Mouse (Mus musculus) midbrain, postnatal 0 days (tissue): Measurements from ENCODE around the gene Gm10912. TPM values are rescaled to one million over a fixed set of nuclear protein-coding genes. Genes with fewer than 3 reads are reported as not detected.
"Not testable (repeated sequence)": the region's sequence is repeated elsewhere in the genome, so short reads cannot be mapped to it uniquely, and the experiment has no call there.

ENCODE experiments used
- ATAC-seq: fragments of 200-750 bp; cut with Nextera tagmentation; 2 replicates; pipeline ENCODE4 v1.8.0; 2017; ENCODE audit warnings: moderate number of reproducible peaks, mild to moderate bottlenecking, moderate TSS enrichment, moderate library complexity; ENCODE audit not compliant: low FRiP score
- DNase-seq: peaks from one replicate; pipeline ENCODE4 v3.0.0-alpha.2; 2015; ENCODE audit warnings: low spot score
- H3K27ac ChIP-seq: fragments of 300-500 bp; sonication (generic); 2 replicates; pipeline ENCODE4 v1.5.1; 2014; ENCODE audit warnings: low read depth, mild to moderate bottlenecking, low read length, mixed read lengths
- H3K27me3 ChIP-seq: fragments of 300-500 bp; sonication (generic); 2 replicates; pipeline ENCODE4 v1.6.1; 2014; ENCODE audit warnings: low read length, control low read depth, mixed read lengths; ENCODE audit not compliant: insufficient read depth
- H3K36me3 ChIP-seq: fragments of 300-500 bp; sonication (generic); 2 replicates; pipeline ENCODE4 v1.6.1; 2014; ENCODE audit warnings: low read length, control low read depth, mixed read lengths; ENCODE audit not compliant: insufficient read depth
- H3K4me1 ChIP-seq: fragments of 300-500 bp; sonication (generic); 2 replicates; pipeline ENCODE4 v1.6.1; 2014; ENCODE audit warnings: mild to moderate bottlenecking, control low read depth, antibody characterized with exemption, low read length, mixed read lengths; ENCODE audit not compliant: insufficient read depth
- H3K4me2 ChIP-seq: fragments of 300-500 bp; sonication (generic); 2 replicates; pipeline ENCODE4 v1.6.1; 2014; ENCODE audit warnings: low read depth, mild to moderate bottlenecking, low read length, mixed read lengths; ENCODE audit not compliant: poor library complexity, severe bottlenecking
- H3K4me3 ChIP-seq: fragments of 300-500 bp; sonication (generic); 2 replicates; pipeline ENCODE4 v1.5.1; 2014; ENCODE audit warnings: low read depth, mild to moderate bottlenecking, low read length, moderate library complexity
- H3K9ac ChIP-seq: fragments of 300-500 bp; sonication (generic); replicated peaks from 2 replicates; pipeline ENCODE4 v1.6.1; 2014; ENCODE audit warnings: mild to moderate bottlenecking, low read length, moderate library complexity, mixed read lengths; ENCODE audit not compliant: poor library complexity, severe bottlenecking
- H3K9me3 ChIP-seq: fragments of 300-500 bp; sonication (generic); 2 replicates; pipeline ENCODE4 v1.6.1; 2016; ENCODE audit warnings: low read length, control low read depth
- CTCF ChIP-seq: IDR thresholded peaks from 2 replicates; pipeline ENCODE4 v1.5.1; 2016; ENCODE audit warnings: antibody characterized with exemption, mild to moderate bottlenecking
- WGBS: fragments of 180-500 bp; shearing (Covaris S2); extraction: QIAGEN DNeasy Blood & Tissue Kit; methylation state at CpG from one replicate; pipeline ENCODE4 v1.1.7; 2014; 5-methylcytosine and 5-hydroxymethylcytosine counted together
- polyA plus RNA-seq: library from polyadenylated mRNA; unstranded; fragments of >200 nt; fragmentation: Nextera tagmentation; extraction: Ambion mirVana; gene quantifications from 2 replicates; pipeline ENCODE4 v1.2.1, GENCODE M21; 2015
- total RNA-seq: library from RNA; depleted of rRNA; stranded (reverse); fragments of >200 nt; gene quantifications from 2 replicates; pipeline ENCODE4 v1.2.3, GENCODE M21; 2014; rRNA removed

The Gm10912 gene
- total and polyA plus RNA-seq, 2 experiments from 2014 or later = not detected

DNA sequence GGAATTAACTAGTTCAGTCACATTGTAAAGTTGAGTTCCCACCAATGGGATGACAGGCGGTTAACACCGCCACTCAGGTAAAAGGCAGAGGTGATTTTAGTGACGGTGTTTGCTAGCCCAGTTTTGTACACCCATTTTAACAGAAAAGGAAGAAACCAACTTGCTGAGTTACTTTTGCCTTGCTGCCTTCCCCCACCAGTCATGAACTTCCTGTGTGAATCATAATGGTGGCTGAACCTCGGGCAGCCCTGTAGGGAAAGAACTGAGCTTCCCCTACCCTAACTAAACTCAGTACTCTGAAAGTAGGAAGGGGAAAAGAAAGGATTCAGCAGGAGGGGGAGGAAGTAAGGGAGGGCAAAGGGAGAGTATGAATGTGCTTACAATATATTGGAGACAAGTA is 44.4 kb downstream of the Gm10912 start:
- DNase-seq = no peak
- Histone ChIP-seq H3K4me2 (no peak overlapping the region), H3K9me3 (no peaks in the 10 kb centered on the region), H3K9ac (no peak overlapping the region), H3K4me1 (no peaks in the 10 kb centered on the region), H3K4me3 (no peak overlapping the region), H3K27ac (no peak overlapping the region), H3K36me3 (no peaks in the 10 kb centered on the region), H3K27me3 (no peaks in the 10 kb centered on the region)
- 92% methylated on average over 4 of the region's 4 CpGs for WGBS
- TF ChIP-seq CTCF = no peak
- ATAC-seq = no peak

DNA sequence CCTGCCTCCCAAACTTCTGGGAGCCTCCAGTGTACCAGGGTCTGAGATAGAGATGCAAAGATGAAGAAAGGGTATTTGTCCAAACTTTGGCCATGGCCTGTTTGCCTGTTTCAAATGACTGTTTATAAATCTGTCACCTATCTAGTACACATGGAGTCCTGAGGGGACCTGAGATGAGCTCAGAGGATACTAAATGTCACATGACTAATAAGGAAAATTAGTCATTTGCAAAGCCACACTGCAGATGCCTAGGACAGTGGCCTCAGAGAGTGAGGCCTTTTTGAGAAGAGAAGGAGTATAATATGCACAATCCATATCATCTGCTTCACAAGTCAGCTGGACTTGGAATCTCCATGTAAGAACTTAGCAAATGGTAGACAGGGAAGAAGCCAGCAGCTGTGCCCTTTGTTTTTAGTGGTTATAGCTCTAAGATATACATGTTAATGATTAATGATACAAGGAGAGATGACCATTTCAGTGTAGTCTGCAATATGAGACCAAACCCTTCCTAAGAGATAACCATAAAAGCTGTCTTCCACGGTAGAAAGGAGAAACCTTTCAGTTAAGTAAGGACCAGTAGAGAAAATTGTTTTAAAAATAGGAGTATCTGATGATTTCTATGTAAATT is 45.7 kb downstream of the Gm10912 start:
- no CpG with 5 or more reads among the region's 1 CpGs for WGBS
- H3K27ac ChIP-seq, ATAC-seq: not testable (repeated sequence)

DNA sequence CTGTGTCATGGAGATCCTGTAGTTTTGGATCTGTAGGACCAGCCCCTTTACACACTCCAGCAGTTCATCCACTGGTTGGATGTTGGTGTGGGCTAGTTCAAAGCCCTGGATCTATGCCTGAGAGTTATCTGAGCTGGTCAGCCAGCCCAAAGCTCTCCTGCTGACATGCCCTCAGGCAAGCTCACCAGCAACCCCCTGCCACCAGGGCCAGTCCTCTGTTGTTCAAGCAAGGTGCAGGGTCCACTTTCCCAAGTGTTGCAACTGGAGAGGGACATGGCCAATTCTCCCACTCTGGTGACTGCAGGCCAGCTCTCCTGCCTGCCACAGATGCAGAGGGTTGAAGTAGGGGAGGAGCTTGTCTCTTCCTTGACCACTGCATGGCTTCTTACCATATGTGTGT is 47.9 kb downstream of the Gm10912 start:
- H3K4me3 ChIP-seq, DNase-seq, H3K27me3 ChIP-seq, H3K36me3 ChIP-seq, H3K27ac ChIP-seq, H3K9ac ChIP-seq, H3K4me1 ChIP-seq, H3K9me3 ChIP-seq, ATAC-seq, H3K4me2 ChIP-seq: not testable (repeated sequence)

More for the DNA sequence above, 45.7 kb downstream of the Gm10912 start:
- H3K4me3 ChIP-seq, H3K4me2 ChIP-seq, H3K9ac ChIP-seq, H3K4me1 ChIP-seq, DNase-seq, H3K9me3 ChIP-seq, H3K27me3 ChIP-seq, H3K36me3 ChIP-seq: not testable (repeated sequence)

DNA sequence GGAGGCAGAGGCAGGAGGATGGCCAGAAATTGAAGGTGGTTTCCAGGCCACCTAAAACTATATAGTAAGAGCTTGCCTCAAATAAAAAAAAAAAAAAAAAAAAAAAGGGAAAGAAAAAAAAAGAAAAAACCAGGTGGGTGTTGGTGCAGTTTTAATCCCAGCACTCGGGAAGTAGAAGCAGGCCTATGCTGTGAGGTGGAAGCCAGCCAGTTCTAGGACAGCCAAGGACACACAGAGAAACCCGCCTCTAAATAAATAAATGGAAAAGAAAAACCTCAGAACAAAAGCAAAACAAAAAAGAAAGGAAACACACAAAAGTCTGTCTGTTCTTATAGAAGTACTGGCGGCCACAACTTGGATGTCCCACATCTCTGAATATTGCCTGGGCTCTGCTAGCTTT is 49.3 kb downstream of the Gm10912 start:
- no peaks in the 10 kb centered on the region for H3K36me3 ChIP-seq
- H3K27me3 ChIP-seq = no peaks in the 10 kb centered on the region
- no peak for TF ChIP-seq CTCF
- H3K27ac ChIP-seq = no peak overlapping the region
- no peak overlapping the region for H3K4me2 ChIP-seq
- no peaks in the 10 kb centered on the region for H3K4me1 ChIP-seq
- no peak for ATAC-seq
- no peak overlapping the region for H3K9ac ChIP-seq
- WGBS = 82% methylated on average over 3 of the region's 3 CpGs
- no peaks in the 10 kb centered on the region for H3K9me3 ChIP-seq
- no peak overlapping the region for H3K4me3 ChIP-seq
- DNase-seq = no peak

Other genes with a start within 250 kb of the Gm10912 start
- 16.1 and 22.2 TPM in 2 replicates for gene Lmo2, start 107.8 kb upstream of the Gm10912 start, total RNA-seq
- gene Lmo2, start 107.8 kb upstream of the Gm10912 start, polyA plus RNA-seq = 22.9 and 23.4 TPM in 2 replicates
- 73.2 and 87.3 TPM in 2 replicates for gene Fbxo3, start 38.1 kb upstream of the Gm10912 start, total RNA-seq
- 69.3 and 71.7 TPM in 2 replicates for gene Fbxo3, start 38.1 kb upstream of the Gm10912 start, polyA plus RNA-seq
- not detected in 2 replicates for gene 4931422A03Rik, start 37.5 kb upstream of the Gm10912 start, total RNA-seq
- gene 4931422A03Rik, start 37.5 kb upstream of the Gm10912 start, polyA plus RNA-seq = 2.2 and 2.8 TPM in 2 replicates
- gene Gm10799, start 2.7 kb downstream of the Gm10912 start, total RNA-seq = not detected in 2 replicates
- gene Gm10799, start 2.7 kb downstream of the Gm10912 start, polyA plus RNA-seq = not detected in 2 replicates
- gene Cd59b, start 4.0 kb downstream of the Gm10912 start, total RNA-seq = 1.5 TPM in 1 of 2 replicates, not detected in the other
- gene Cd59b, start 4.0 kb downstream of the Gm10912 start, polyA plus RNA-seq = 1.5 and 2.4 TPM in 2 replicates
- 3.2 and 5.7 TPM in 2 replicates for gene Cd59a, start 30.0 kb downstream of the Gm10912 start, total RNA-seq
- 13.1 and 14.6 TPM in 2 replicates for gene Cd59a, start 30.0 kb downstream of the Gm10912 start, polyA plus RNA-seq
- not detected in 2 replicates for gene A930018P22Rik, start 56.9 kb downstream of the Gm10912 start, total RNA-seq
- gene A930018P22Rik, start 56.9 kb downstream of the Gm10912 start, polyA plus RNA-seq = 0.26 TPM in 1 of 2 replicates, not detected in the other